Mouse (Mus musculus) v-Abl transformed pro-B cells (cell line): Measurements from ENCODE around the gene Zbtb44.

ENCODE experiments used
- in situ Hi-C, 2 experiments: fragments of 400-800 bp; cut with MboI; formaldehyde crosslinking; loops; one replicate each; pipeline ENCODE4 v1.15.1; 2025; ENCODE audit not compliant: unreplicated experiment in 2 of 2

Gene Zbtb44

DNA sequence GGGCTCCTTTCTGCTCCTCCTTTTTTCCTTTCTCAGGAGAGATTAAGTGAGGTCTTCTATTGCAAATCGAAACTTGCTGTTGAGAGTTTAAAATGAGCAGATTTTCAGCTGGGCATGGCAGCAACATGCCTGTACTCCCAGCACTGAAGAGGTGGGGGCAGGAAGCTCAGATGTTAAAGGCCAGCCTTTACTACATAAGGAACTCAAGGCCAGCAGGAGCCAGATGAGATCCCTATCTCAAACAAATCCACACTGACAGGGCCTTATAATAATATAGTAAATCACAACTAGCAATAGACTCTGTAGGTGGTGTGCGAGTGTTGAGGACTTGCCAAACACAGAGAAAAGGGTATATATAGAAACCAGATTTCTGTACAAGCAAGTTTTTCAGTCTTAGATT lies 28.3 kb downstream of the Zbtb44 start:
- in situ Hi-C loops: no loop called here

DNA sequence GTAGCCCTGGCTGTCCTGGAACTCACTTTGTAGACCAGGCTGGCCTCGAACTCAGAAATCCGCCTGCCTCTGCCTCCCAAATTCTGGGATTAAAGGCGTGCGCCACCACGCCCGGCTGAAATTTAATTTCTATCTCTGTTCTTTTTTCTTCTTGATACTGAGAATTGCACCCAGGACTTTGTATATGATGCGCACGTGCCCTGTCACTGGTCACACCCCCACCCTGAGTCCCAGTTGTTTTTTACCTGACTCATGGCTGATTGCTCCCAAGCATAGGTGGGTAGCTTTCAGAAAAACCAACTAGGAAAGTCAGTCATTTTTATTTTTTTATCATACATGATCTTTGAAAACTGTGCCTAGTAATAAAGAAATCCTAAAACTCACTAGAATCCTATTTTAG lies 40.3 kb downstream of the Zbtb44 start:
- in situ Hi-C loops: no loop called here

DNA sequence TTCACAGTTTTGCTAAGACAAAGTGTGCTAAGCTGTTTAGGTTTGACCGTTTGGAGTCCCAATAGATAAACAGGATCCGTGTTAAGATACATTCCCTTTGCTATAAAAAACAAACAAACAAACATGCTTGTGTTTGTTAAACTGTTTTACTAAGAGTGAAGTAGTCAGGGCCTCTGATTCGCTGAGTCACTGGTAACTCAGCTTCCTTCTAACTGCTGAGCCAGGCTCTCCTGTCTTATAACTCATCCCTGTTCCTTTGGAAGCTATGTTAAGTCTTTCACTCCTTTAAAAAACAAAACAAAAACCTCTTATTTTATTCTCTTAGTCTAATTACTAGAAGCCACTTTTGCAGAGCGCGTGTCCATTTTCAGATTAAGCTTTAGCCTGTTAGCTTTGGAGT lies 41.8 kb downstream of the Zbtb44 start:
- in situ Hi-C loops: no loop called here

DNA sequence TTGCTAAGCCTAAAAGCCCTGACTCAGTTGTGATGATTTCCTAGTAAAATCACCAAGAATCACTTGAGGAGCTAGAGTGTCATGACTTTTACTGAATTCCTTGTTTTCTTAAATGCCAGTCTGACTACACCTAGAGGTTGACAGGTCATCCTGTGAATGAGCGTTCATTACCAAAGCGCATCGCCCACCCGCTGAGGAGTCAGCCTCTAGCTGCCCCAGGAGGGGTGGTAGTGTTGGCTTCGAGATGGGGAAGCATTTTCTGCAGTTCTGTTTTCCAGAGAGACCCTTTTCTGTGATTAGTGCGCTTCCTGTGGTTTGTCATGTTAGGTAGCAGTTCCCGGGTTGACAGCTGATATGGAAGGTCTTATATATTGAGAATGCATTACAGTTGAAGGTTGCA lies 43.4 kb downstream of the Zbtb44 start:
- in situ Hi-C loops: no loop called here

DNA sequence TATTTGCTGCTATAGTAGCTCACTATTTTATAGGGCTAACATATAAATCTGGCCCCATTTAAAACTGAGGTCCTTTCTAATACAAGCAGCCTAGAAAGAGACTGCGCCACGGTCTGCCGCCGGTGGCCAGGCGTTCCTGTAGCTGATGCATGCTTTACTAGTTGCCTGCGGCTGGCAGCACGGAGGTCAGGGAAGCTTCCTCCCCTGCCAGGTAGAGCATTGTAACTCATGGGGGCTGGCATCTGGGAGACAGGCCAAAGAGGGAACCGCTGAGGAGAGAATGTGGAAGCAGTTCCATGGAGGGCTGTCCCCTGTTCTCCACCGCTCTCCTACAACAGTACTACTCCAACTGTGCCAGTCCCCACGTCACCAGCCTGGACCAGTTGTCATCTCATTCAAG lies 44.4 kb downstream of the Zbtb44 start:
- in situ Hi-C loops: loop anchor here (5.0 to 25.0 kb wide), 2 partner anchors 123 to 1413 kb away; no protein-coding TSS in a partner anchor

DNA sequence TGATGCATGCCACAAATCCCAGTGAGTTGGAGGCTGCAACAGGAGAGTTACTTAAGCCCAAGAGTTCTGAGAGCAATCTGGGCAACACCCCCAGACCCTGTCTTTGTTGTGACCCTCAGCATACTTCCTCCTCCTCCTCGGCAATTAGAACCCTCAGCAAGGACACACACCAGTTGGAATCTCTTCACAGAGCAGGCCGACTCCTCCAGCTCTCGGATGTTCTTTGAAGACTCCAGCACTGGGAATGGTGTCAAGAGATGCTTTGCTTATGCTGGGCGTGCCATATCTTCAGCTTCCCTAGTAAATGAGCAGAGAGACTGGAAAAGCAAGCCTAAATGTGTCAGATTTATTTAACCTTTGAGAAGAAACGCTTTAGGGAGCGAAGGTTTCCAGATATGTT lies 50.3 kb downstream of the Zbtb44 start:
- in situ Hi-C loops: loop anchor here (25.0 kb wide), 1 partner anchor 1418 kb away; no protein-coding TSS in a partner anchor

DNA sequence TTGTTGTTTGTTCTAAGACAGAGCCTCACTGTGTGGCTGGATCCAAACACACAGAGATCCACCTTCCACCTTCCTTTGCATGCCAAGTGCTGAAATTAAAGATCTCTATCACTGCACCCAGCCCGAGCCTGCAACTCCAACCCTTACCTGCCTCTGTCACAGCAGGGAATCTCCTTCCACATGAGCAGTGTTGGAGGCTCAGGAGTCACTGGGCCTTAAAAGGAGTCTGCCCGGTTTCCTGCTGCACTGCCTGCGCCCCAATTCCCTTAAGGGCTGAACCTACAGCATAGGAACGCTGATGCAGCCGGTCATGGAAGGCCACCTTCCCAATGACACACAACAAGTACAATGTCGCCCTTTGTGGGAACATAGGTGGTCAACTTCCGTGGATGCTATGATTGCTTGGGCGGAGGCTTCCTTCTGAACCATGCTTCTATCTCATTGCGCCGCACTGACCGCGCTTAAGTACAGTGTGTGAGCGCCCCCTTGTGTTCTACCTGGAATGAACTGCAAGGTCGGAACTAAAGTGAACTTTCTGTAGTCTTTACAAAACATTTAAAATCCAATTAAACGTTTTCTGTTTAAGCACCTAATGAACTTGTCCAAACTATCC lies 51.7 kb downstream of the Zbtb44 start:
- in situ Hi-C loops: loop anchor here (25.0 kb wide), 1 partner anchor 1420 kb away; no protein-coding TSS in a partner anchor

DNA sequence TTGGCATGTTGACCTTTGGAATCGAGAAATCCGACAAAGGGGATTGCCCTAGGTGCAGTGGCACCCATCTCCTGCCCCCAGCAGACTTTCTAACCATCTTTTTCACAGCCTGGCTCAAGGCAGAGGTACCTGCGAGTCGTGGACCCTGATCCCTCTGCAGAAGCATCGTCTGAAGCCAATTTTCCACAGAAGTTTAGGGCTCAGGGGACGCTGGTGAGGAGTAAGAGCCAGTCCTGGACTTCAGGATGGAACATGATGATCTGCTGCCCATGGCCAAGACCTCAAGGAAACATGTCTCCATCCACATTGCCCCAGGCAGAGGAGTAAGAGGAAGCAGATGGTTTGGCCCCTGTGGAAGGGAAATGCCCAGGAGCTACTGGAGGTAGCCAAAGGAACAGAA lies 52.3 kb downstream of the Zbtb44 start:
- in situ Hi-C loops: loop anchor here (25.0 kb wide), 1 partner anchor 1420 kb away; no protein-coding TSS in a partner anchor

DNA sequence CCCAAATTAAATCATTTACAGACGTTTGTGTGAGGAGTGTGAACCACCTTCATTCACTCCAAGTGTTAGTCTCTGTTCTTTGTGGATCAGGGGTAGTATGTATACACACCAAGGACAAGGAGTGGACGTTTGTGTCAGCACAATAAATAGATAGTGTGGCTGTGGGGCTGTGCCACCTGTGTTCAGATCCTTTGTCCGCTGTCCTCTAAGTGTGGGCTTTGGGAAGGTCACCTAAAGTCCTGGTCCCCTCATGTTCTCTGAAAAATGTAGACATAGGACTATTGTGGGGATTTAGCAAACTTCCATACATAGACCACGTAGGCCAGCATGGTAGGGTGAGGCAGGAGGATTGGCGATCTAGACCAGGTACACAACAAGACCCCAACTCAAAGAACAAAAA lies 55.1 kb downstream of the Zbtb44 start:
- in situ Hi-C loops: loop anchor here (5.0 to 25.0 kb wide), 4 partner anchors 133 to 1423 kb away; no protein-coding TSS in a partner anchor

DNA sequence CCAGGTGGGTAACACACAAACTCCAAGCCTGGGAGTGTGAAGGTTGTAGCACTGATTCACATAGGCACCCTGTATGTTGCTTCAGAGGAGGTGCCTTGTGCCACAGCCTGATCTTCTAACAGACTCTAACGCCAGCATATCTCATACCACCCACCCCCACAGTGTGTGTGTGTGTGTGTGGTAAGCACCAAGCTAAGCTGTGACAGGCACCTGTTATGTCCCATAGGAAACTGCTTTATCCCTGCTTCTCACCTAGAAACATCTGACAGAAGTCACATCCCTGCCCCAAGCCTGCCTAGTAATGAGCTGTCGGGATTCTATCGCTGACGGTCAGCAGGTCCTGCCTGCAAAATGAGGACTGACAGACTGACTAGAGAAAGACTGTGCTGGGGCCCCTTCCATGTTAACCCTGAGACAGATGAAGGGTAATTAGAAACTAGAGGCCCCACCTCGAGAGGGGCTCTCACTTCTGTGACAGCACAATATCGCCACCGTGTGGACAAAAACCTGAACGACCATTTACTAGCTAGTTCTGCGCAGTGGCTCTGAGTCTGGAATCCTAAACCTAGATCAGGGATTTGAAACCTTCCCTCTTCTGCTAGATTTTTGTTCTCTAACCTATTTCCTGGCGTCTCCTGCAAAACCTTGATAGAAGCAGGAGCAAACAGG lies 55.8 kb downstream of the Zbtb44 start:
- in situ Hi-C loops: loop anchor here (5.0 to 25.0 kb wide), 4 partner anchors 134 to 1424 kb away; no protein-coding TSS in a partner anchor

DNA sequence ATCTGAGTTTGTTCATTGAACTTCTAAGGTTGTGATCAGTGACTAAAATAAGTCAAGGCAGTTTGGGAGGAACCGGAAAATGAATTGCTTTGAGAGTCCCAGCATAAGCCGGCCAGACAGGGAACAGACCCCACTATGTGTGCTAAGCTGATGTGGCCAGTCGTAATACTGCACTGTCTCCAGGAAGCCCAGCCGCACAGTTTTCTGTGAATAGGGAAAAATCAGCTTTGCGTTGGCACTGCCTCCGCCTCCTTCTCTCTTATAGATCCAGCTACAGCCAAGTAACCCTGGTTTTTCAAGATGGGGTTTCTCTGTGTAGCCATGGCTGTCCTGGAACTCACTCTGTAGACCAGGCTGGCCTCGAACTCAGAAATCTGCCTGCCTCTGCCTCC lies 56.3 kb downstream of the Zbtb44 start:
- in situ Hi-C loops: loop anchor here (5.0 to 25.0 kb wide), 4 partner anchors 134 to 1424 kb away; no protein-coding TSS in a partner anchor

DNA sequence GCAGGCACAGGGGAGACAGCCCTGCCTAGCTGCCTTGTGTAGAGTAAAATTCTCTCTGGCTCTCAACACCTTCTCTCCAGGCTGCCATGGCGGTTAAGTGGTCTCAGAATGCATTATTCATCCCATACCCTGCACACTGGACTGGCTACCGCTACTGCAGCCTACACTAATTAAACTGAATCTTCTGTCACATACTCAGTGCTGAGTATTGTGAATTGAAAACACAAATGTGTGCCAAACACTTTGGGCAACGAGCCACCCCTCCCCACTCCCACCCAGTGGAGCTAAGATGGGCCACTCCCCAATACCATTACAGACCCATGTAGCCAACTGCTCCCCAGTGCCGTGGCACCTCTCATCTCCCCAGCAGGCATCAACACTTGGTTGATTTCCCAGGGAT lies 57.0 kb downstream of the Zbtb44 start:
- in situ Hi-C loops: loop anchor here (5.0 to 25.0 kb wide), 4 partner anchors 135 to 1425 kb away; no protein-coding TSS in a partner anchor

DNA sequence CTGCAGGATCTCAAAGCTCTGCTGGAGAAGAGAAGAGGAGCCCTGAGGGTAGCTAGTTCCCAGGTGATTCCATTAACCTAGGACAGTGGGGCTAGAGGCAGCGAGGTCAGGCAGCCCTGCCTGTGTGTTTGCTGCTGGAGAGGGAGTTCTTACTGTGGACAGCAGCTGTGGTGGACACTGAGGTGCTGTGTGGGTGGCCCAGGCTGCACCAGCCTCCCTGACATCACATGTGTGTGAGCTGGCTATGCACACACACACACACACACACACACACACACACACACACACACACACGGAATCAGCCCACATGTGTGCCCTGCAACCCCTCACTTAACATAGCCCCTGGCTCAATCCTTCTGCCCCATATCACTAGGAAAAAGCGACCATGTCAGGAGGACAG lies 57.7 kb downstream of the Zbtb44 start:
- in situ Hi-C loops: loop anchor here (5.0 to 25.0 kb wide), 4 partner anchors 136 to 1426 kb away; no protein-coding TSS in a partner anchor

DNA sequence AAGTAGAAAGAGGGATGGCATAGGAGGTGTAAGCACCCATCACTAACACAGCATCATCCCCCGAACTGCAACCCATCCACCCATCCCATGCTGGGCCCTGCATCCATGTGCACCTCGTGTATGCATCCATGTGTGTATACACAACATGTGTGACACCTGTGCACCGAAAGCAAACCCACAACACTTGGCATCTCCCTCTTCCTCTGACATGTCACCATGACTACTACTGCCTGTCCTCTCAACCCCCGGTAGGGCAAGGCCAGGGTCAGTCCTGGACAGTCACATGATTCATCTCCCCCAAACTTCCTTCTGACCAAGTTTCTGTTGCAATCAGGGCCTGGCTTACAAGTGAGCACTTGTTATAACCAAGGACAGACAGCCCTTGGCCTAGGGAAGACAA lies 58.4 kb downstream of the Zbtb44 start:
- in situ Hi-C loops: loop anchor here (5.0 to 25.0 kb wide), 4 partner anchors 137 to 1427 kb away; no protein-coding TSS in a partner anchor

DNA sequence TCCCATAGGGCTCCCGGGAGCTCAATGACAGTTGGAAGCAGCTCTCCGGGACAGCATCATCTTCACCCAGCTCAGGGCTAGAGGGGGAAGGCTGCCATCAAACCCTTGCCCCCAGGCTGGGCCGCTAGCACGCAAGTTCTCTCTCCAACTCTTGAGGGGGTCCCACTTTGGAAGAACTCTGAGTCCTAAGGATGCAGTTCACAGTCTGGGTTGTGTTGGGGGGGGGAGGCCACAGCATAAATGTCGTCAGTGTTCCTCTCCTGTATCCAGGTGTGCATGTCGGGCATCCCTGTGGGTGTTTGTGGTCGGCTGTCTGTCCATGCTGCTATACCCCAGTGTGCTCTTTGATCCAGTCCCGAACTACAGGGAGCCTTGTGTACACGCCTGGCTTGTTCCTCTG lies 59.1 kb downstream of the Zbtb44 start:
- in situ Hi-C loops: loop anchor here (5.0 to 25.0 kb wide), 4 partner anchors 137 to 1427 kb away; no protein-coding TSS in a partner anchor

DNA sequence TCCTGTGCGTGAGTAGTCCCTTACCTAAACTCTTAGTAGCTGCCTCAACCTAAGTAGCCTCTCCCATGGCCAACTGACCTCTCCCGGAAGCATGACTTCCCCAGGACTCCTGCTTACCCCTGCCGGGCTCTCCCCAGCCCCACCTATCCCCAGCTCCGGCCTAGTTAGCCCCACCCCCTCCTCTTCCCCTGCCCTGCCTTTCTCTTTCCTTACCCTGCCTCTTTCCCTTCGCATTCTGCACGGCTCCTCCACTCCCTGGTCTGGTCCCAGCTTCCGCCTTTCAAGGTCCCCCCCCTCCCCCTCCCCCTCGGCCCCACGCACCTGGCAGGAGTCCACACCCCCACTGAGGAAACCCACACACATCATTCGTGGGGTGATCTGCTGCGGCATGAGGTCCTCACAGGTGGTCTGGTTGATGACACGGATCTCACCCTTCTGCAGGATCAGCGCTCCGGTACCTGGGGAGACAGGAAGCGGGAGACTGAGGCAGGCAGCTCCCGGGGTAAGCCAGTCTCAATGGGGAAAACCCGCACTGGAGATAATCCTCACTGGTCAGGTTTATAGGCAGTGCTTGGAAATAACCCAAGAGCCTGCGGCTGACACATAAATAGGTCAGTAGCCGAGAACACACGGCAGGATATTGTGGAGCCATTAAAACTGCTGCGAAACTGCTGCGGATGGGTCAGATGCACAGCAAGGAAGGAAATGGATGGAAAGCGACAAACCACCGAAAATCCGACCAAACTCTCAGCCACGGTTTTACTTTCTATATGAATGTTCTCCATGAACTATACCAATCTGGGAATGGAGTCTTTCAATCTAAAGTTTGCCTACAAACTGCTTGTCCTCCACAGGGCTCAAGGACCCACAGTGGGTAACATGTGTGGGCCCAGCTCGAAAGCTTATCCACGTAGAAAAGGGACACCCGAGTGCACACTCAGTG lies 59.9 kb downstream of the Zbtb44 start:
- in situ Hi-C loops: loop anchor here (25.0 kb wide), 1 partner anchor 1428 kb away; no protein-coding TSS in a partner anchor

DNA sequence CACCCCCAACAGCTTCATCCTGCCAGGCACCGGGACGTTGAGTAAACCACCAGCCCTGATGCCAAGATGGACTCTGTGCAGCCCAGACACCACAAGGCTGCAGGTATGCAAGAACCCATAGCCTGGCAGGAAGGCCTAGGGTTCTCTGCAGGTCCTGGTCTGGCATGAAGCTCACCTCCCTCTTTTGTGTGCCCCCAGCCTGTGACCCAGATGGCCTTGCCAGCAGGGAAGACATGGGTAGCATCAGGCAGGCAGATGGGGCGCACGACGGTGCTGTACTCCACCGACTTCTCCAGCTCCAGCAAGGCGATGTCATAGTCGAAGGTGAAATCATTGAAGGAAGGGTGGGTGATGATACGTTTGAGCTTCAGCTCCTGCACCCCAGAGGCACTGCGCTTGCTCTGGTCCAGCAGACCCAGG lies 60.7 kb downstream of the Zbtb44 start:
- in situ Hi-C loops: loop anchor here (25.0 kb wide), 1 partner anchor 1429 kb away; no protein-coding TSS in a partner anchor

DNA sequence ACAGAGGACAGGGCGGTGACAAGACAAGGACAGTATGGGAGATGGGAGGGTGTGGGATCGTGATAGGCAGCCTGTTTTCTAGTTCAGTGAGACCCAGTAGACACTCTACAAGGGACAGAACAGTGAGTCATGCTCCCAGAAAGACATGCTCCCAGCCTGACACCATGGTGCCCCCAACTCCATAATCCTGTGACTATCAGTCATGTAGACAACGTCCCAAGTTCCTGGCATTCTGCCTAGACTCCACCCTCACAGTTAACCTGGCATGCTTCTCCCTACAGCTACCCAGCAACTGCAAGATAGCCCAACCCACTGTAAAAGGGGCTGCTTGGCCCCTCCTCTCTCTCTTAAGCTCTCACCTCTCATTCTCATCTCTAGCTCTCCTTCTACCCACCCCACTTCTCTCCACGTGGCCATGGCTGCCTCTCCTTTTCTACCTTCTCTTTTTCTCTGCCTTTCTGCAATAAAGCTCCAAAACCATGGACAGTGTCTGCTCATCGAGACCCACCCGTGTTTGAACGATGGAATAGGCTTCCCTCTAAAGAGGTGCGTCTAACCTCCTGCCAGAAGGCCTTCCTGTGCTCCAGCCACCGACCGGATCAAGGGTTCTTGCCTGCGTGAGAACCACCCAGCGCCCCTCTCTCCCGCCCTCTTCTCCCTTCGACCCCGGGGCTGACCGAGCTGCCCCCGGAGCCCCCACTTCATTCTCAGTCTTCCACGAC lies 61.8 kb downstream of the Zbtb44 start:
- in situ Hi-C loops: loop anchor here (25.0 kb wide), 1 partner anchor 1430 kb away; no protein-coding TSS in a partner anchor

DNA sequence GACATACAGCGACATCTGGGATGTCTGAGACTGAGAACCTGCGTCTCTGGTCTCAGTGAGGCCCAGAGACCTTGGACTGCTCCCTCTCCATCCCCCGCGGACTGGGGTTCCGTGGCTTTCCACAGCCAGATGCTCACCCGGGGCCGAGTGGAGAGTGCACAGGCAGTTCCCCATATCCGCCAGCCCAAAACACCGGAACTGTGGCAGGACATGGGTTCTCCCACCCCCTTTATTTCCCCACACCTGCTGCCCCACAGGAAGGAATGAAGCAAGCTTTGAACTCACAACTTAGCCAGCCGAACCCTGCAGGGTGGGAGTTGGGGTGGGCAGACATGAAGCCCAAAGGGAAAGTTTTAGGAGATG lies 62.4 kb downstream of the Zbtb44 start:
- in situ Hi-C loops: loop anchor here (25.0 kb wide), 1 partner anchor 1431 kb away; no protein-coding TSS in a partner anchor
